Mouse (Mus musculus) embryo, embryonic 10 days (tissue): ENCODE data around the gene Fa2h.

Source experiments
- DNase-seq: peaks from one replicate; pipeline ENCODE4 v3.0.0-alpha.2; 2015; ENCODE audit warnings: low spot score

Fa2h gene

DNA sequence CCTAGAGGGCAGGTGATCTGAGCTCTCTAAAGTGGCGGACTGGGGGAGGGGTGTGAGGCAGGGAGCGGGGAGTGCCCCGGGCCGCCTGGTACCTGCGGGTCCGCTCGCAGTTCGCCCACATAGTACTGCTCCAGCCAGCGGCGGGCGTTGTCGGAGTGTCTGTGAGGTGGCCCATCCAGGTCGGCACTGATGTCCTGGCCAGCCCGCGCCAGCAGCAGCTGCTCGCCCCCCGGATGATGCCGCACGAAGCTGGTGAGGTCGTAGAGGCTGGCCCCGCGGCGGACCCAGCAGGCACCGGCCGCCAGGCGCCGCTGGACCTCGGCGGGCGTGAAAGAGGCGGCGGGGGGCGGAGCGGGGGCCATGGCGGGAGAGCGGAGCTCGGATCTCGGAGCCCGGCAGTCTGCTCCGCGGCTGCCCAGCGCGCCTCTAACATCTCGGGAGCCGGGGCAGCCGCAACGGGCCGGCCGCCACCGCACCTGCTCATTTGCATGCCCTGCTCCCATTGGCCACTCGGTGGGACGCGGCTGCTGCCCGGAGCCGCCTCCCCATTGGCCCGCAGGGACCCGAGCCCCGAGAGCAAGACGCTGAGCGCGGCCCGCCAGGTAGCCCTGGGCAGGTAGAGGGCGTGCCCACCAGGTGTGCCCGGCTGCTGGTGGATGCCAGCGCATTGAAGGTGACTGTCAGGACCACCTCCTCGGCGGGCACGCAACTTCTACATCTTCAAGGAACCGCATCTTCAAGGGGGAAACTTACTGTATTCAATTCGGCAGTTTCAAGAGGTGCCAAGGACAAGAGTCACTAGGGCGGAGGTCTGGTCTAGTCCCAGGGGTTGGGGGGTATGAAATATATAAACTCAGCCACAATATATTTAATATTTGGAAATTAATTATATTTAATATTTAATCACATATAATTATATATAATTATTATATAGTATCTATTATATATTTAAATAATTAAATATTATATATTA lies at the start of gene Fa2h:
Gene Fa2h, minus strand, starts transcription at position 434 of the 973 bp plus-strand sequence.
- DNase-seq: peak; percentile 92

DNA sequence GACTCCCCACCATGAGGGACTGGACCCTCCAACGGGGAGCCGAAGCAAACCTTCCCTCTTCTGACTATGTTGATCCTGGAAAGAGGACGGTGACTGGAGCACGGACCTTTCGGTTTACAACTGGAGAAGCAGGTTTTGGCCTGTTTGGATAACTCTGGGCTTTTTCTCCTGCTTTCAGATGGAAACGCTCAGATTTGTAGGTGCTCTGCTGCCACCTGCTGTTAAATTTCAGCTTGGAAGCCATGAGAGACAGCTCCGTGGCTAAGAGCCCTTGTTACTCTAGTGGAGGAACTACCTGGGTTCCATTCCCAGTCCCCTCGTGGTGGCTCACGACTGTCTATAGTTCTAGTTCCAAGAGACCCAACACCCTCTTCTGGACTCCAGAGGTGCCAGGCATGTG lies 45.6 kb upstream of the Fa2h start:
- peak; percentile 83 for DNase-seq

DNA sequence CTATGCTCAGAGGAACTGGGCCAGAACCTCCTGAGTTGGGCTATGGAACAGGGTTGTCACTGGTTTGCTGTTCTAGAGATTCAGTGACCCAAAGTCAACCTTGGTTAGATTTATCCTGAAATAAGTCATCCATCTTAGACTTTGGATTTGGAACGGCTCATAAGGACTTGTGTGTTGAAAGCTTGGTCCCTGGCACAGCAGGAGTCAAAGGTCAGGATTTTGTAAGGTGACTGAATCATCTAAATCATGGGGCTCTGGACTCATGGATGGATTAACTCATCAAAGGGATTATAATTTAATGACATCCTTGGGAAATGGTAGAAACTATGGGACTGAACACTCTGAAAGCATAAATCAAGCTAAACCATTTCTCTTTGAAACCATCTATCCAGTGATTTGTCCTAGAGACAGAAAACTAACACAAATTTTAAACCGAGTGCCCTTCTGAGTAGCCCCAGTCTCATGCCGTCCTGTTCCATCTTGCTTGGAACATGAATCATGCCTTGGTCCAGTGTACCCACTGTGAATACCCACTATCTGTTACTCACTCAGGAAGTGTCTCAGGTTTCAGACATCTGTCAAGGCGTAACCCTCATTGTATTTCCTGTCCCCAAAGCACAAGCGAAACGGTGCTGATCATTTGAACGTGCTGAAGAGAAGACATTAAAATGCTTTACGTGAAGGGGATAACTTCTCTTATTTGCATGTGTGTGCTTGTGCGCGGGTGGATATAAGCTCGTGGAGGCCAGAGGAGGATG lies 41.6 kb upstream of the Fa2h start:
- no peak for DNase-seq

DNA sequence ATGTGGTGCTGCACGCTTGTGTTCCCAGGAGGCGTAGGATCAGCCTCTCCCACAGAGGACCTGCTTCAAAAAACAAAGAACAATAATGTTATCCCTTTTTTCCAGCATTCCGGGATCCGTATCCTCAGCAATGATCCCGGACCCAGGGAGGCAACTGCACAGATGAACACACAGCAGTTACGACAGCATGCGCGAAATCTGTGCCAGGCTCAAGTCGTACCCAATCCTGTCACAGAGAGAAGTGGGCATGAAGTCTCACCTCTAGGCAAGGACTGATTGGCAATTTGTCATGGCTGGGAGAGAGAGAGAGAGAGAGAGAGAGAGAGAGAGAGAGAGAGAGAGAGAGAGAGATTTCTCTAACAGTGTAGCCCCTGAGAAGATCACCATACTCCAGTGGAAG lies 31.0 kb upstream of the Fa2h start:
- DNase-seq: no peak

DNA sequence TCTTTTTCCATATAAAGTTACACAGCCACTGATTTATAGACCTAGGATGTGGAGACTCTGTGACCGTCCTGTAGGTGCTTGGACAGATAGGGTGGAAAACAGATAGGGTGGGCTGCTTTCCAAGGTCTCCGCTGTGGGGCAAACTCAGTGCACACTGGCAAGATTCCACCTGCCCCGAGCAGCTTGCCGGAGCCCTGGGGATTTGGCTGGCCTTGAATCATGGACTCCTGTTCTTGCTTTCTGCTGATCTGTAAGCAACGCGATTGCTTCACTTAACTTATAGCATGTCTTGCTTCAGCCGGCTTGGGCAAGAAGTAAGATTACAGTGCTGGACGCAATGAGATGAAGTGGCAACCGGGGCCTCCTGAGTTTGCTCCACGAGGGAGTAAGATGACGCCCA lies 30.6 kb upstream of the Fa2h start:
- DNase-seq: no peak

DNA sequence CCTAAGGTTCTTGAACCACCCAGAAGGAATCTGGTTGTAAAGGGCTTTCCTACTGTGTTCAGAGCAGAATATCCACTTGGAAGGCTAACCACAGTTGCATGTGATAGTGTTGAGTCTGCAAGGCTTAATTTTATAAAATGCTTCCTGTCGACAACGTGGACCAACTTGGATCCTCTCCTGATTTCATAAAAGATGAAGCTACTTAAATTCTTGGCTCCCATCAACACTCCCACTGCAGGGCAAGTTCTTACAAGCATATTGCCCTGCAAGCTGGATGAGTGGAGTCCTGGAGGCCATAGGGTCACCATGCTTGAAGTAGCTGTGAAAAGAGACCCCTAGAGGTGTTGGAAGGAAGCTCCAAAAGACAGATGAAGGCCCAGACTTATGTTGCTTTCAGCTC lies 29.0 kb upstream of the Fa2h start:
- no peak for DNase-seq

DNA sequence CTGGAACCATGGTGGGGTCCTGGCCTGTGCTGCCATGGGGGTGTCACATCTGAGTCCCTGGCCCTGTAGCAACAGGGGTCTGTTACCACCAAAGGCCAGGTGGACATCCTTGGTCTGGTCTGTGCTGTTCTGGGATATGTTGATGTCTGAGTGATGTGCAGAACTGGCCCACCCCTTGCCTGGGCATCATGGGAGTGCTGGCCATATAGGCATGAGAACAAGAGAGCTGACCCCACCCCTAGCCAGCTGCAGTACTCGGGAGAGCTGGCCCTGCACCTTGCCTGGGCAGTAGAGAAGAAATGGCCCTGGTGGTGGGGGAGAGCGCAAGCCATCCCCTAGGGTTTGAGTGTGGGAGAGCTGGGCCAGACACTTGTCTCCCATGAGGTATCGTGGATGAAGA lies 25.5 kb upstream of the Fa2h start:
- no peak for DNase-seq

DNA sequence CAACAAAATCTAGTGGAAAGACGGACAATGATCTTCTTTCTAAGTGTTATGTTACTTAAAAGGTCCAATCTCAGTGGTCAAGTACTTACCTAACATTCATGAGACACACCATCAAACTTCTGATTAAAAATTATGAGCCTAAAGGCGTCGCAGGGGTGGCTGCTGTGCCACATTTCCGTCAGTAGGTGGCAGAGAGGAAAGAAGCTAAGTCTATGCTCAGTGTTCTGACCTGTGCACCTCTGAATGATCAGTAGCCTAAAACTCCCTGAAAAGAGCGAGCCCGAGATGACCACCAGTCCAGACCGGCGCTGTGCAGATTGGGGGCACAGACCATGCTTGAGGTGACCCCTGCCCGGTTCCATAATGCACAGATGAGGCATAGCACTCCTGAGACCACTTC lies 25.0 kb upstream of the Fa2h start:
- DNase-seq: peak; percentile 72

DNA sequence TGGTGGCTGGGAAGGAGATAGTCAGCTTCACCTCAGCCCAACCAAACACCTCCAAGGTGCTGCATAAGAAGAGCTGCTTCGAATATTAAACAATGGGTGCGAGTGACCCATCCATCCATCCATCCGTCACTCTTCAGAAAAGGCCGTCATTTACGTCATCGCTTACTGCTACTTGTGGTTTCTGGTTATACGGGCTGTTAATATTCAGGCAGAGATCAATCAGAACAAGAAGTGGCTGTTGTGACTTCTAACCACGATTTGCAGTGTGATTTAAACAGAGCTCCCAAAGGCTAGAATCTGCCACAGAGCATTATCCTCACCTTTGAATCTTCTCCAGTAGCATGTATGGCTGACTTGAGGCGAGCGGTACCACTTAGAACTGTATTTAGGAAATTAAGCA lies 23.6 kb upstream of the Fa2h start:
- no peak for DNase-seq

DNA sequence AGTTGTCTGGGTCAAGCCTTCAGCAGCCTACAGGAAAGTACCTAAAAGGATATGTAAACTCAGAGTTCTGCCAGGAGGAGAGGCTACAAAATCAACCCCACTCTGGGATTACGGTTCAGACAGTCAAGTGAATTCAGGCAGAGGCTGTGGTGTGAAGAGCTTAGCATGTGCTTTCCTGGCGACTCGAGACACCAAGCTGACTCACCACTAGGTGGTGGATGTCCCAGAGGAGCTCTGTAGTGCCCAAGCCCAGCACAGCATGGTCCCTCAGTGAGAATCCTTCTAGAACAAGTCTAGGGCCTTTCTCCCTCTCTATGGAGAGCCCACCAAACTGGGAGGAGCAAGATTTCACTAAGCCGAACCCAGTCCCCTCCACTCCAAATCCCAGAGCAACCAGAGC lies 9.8 kb upstream of the Fa2h start:
- DNase-seq: no peak

DNA sequence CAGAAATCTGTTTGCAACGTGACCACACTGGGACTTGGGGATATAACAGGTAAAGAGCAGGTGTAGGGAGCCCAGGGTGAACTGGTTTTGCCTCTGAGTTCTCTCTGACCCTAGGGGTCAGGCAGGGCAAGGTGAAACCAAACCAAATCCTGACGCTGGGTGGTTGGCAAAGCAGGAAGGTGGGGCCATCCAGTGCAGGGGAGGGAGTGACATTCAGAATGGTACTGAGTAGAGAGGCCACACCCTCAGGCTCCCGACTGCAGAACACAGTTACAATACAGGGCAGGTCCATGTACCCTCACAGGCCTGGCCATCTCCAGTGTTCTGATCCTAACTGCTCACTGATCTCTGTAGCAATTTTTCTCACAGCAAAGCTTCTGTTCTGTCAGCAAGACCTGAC lies 2.4 kb downstream of the Fa2h start:
- DNase-seq: no peak

DNA sequence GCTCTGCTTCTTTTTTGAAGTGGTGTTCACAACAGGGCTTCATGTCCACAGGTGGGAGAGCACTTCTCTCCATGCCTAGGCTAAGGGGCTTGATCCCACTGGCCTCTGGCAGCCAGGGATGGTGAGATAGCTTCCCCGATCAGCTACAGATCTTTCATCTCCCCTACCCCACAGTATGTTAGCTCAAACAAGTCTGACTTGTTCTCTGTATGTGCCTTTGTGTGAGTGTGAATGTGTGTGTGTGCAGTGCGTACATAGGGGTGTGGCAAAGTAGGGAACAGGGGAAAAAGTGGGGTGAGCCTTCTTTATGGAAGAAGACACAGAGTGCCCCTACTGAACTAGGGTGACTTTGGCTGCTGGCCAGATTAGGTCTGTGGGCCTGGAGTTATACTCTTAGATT lies 2.8 kb downstream of the Fa2h start:
- DNase-seq: no peak

DNA sequence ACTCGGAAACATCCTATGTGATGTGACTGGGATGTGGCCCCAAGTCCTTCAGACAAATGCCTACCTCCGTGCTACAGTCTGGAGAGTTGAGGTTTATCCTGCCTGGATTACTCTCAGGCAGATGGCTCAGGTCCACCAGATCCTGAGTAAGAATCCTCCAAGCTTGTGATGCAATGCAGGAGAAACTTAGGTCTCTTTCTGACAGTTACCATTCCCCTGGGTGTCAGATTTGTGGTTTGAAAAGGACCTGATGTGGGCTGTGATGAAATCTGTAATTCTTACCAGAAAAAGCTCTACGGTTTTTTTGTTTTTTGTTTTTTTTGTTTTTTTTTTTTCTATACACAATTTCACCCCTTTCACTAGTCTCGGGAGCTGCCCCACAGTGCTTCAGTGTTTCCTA lies 4.0 kb downstream of the Fa2h start:
- DNase-seq: no peak

DNA sequence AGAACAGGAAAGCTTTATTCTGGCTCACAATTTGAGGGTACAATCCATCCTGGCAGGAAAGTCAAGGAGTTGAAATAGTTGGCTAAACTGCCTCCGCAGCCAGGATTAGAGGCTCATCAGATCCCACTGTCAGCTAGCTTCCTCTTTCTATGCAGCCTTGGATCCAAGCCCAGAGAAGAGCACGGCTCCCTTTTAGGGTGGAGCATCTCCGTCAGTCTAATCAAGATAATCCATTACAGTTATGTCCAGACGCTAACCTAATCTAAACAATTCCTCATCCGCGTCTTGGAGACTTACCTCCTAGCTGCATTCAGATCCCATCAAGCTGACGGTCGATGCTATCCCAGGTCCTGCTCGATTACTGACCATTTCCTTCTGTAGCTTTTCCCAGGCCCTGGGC lies 7.7 kb downstream of the Fa2h start:
- no peak for DNase-seq

DNA sequence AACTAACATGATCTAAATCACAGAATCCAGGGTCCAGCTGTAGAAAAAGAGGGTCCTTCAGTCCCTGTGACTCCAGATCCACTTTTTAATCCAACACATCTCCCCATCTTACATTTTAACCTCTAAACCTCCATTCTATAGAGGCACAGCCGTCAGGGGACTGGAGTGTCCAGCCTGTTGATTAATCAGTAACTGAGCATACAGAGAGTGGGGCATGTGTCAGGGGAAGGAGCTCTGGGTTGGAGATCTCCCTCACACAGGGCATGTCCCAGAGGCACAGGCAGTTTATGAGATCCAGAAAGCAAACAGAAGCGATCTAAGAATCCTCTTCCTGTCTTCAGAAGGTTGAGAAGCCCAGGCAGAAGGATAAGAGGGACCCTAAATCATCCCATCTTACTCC lies 9.0 kb downstream of the Fa2h start:
- DNase-seq: no peak

DNA sequence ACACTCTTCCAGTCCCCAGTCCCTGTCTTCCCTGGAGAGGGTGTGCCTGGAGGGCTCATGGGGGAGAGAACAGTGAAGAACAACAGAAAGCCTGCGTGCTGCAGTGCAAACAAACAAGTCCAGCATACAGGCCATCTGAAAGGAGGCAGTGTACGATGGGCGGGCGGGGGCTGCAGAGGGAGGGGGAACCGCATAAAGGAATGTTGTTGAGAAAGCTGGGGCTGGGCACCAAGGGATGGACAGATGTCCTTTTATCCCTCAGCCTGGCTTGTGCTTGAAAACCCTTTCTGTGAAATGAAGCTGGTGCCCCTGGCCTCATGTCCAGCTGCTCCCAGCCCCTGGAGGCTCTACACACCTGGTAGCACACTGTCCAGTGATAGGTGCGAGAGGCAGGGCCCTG lies 18.4 kb downstream of the Fa2h start:
- DNase-seq: no peak

DNA sequence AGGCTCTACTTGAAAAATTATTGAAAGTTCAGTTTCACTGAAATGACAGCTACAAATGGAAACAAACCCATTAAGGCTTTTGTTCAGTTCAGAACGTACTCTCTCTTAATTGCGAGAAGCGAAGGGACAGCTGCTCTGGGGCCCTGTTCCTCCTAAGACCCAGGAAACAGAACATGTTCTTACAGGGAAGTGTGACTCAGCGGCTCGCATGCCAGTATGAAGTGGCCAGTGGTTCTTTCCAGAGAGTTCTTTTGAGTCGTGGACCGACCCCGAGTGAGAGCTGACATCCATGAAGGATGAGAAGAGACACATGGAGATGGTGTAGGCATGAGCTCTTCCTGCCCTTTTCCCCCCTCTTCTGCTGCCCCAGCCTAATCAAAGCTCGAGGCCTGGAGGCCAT lies 23.9 kb downstream of the Fa2h start:
- no peak for DNase-seq

DNA sequence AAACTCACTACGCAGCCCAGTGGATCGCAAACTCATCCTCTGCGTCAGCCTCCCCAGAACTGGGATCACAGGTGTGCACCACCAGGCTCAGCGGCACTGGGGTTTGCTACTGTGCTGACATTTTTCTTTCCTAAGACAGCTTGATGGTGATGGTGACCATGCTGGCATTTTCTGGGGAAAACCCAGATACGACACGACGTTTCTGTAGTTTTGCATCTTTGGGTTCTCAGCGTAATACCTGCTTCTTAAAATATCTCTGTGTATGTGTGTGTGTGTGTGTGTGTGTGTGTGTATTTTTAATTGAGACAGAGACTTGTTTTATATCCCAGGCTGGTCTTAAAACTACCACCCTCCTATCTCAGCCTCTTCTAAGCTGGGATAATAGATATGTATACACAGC lies 26.3 kb downstream of the Fa2h start:
- no peak for DNase-seq

DNA sequence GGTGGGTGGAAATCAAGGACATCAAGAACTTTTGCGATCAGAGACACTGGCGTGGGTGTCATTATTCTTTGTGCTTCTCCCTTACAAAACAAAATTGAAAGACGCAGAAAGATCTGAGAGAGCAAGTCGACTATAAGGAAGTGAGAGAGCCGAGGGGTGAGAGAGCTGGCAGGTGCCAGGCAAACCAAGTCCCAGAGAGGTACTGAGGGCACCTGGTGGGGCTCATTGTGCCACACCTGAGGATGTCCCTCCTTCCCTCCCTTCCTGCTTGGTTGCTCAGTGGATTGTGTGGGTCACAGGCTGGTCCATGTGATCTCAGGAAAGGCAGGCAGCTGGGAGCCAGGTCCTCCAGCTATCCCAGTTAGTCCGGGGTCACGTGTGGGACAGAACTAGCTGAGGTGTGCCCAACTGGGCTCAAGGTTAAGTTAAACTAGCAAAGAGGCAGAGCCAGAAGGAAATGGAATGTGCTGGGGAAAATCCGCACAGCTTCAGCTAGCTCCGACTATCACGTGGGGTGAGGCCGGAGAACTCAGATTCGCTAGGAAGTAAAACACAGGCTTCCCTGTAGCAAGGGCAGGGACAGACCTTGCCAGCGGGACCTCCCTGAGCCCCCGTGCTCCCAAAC lies 26.9 kb downstream of the Fa2h start:
- peak; percentile 29 for DNase-seq

DNA sequence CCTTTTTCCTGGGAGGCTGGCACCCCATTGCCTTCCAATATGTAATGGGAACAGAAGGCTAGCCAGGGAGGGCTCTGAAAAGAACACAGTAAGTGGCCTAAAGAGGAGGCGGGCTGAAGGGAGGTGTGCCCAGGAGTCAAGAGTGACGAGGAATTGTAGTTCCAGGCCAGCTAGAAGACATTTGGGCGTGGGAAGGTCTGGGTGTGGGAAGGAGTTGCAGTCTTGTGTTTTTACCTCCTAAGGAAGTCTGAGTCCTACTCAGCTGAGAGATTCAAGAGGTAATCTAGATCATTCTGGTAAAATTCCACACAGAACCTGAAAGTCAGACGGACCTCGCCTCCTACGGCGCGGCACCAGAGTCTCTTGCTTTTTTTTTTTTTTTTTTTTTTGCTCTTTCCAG lies 30.1 kb downstream of the Fa2h start:
- DNase-seq: no peak

DNA sequence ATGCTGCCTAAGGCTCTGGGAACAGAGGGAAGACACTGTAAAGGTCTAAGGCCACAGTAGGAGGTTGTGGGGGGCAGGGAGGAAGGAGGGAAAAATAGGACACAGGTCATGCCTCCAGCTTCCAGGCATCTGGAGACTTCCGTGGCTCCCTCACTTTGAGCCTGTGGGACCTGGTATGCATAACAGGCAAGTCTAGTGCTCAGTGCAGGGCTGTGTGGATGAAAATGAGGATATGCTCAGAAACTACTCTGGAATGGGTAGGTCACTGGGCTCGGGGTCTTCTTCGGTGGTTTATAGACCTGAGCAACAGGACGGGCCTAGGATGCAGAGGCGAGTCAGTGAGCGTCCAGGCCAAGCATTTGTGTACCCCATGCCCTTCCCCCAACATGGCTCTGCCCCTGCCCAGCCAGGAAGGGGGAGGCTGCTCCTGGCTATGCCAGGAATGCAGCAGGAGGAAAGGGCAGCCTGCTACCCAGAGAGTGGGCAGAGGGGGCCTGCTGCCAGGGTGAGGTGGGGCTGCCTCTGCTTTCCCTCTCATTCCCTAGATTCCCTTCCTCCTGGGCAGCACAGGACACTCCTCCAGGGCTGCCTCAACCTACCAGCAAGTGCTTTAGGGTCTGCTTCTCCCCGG lies 32.9 kb downstream of the Fa2h start:
- no peak for DNase-seq

DNA sequence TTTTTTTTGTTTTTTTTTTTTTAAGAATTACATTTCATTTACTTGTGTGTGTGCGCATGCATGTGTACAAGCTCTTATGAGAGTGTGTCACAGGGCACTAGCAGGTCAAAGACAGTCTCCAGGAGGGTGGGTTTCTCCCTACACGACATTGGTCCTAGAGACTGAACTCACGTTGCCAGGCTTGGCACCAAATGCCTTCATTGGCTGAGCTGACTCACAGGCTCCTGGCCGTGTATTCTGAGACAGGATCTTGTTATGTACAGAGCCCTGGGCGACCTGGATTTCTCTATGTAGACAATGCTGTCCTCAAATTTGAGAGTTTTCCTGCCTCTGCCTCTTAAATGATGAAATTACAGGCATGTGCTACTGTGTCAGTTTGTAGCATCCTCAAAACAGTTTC lies 33.7 kb downstream of the Fa2h start:
- DNase-seq: no peak
